Comparison of ENCODE assay signal across 27 mouse cellular contexts in genomic region chr6:22267807-22268667, GRCm38 (mm10). TPM values are rescaled to one million over a fixed set of nuclear protein-coding genes. Genes with fewer than 3 reads are reported as not detected.
"Had no signal": no experiment of that assay in that cellular context is flagged by ENCODE, and none has a peak within 500 bp of the region (broad histone marks: within the 10 kb centered on the region; RNA-seq: fewer than 3 reads in every experiment).

No protein-coding gene starts in this region.

- H3K9me3 ChIP-seq: embryonic facial prominence, embryonic 10.5 days; embryonic facial prominence, embryonic 12.5 days; embryonic facial prominence, embryonic 13.5 days; embryonic facial prominence, embryonic 15.5 days; forebrain, embryonic 10.5 days; forebrain, embryonic 12.5 days; forebrain, embryonic 13.5 days; forebrain, embryonic 15.5 days had no signal

- H3K9ac ChIP-seq: embryonic facial prominence, embryonic 12.5 days; embryonic facial prominence, embryonic 13.5 days; embryonic facial prominence, embryonic 15.5 days; forebrain, embryonic 12.5 days; forebrain, embryonic 13.5 days; forebrain, embryonic 15.5 days; forebrain, postnatal 0 days had no signal

- H3K27ac ChIP-seq: embryonic facial prominence, embryonic 10.5 days; embryonic facial prominence, embryonic 12.5 days; embryonic facial prominence, embryonic 13.5 days; embryonic facial prominence, embryonic 15.5 days; forebrain, embryonic 10.5 days; forebrain, embryonic 12.5 days; forebrain, embryonic 13.5 days; forebrain, embryonic 15.5 days; gastrocnemius, adult 2 months; heart, adult 2 months had no signal

- DNase-seq: cerebellum, adult 9-10 months; cerebellum, adult 9-11 months; cerebellum, postnatal 10 days; cerebellum, postnatal 14 days; cerebellum, postnatal 25 days; cerebellum, postnatal 36 days; embryo, embryonic 11 days; forebrain, postnatal 0 days; gastrocnemius, adult 2 months; gastrocnemius, postnatal 10 days; gastrocnemius, postnatal 14 days; gastrocnemius, postnatal 25 days; gastrocnemius, postnatal 36 days; heart, adult 11 months; heart, adult 18-20 months; heart, adult 2 months had no signal

- H3K36me3 ChIP-seq: embryonic facial prominence, embryonic 10.5 days; embryonic facial prominence, embryonic 12.5 days; embryonic facial prominence, embryonic 13.5 days; embryonic facial prominence, embryonic 15.5 days; forebrain, embryonic 10.5 days; forebrain, embryonic 12.5 days; forebrain, embryonic 15.5 days had no signal

- H3K27me3 ChIP-seq: embryonic facial prominence, embryonic 12.5 days; embryonic facial prominence, embryonic 13.5 days; embryonic facial prominence, embryonic 15.5 days; forebrain, embryonic 12.5 days; forebrain, embryonic 13.5 days; forebrain, embryonic 15.5 days had no signal

- H3K4me1 ChIP-seq: embryonic facial prominence, embryonic 10.5 days; embryonic facial prominence, embryonic 13.5 days; embryonic facial prominence, embryonic 15.5 days; forebrain, embryonic 10.5 days; forebrain, embryonic 12.5 days; forebrain, embryonic 13.5 days; forebrain, embryonic 15.5 days had no signal

- H3K4me3 ChIP-seq: embryonic facial prominence, embryonic 10.5 days; embryonic facial prominence, embryonic 12.5 days; embryonic facial prominence, embryonic 13.5 days; embryonic facial prominence, embryonic 15.5 days; erythroblast, embryonic 14.5 days; forebrain, embryonic 10.5 days; forebrain, embryonic 12.5 days; forebrain, embryonic 13.5 days; forebrain, embryonic 15.5 days; gastrocnemius, adult 2 months; heart, adult 2 months had no signal

- H3K4me2 ChIP-seq: embryonic facial prominence, embryonic 12.5 days; embryonic facial prominence, embryonic 13.5 days; embryonic facial prominence, embryonic 15.5 days; forebrain, embryonic 12.5 days; forebrain, embryonic 13.5 days; forebrain, embryonic 15.5 days had no signal

RNA-seq across cellular contexts. Expression of gene Wnt16, which starts 20.0 kb away (rescaled TPM):
- total RNA-seq: common myeloid progenitor, adult 5-6 weeks; granulocyte monocyte progenitor cell, adult 5-6 weeks had no signal
- polyA plus RNA-seq: erythroblast, embryonic 14.5 days; forebrain, embryonic 13.5 days had no signal
